Mouse (Mus musculus) monocyte, adult 5-6 weeks (primary cell): ENCODE data around the gene Sdsl. TPM values are rescaled to one million over a fixed set of nuclear protein-coding genes. Genes with fewer than 3 reads are reported as not detected.

Source experiments
- ATAC-seq: fragments of 153-309, 156-312 bp; replicated peaks from 2 replicates; pipeline ENCODE4 v1.8.0; 2017; ENCODE audit warnings: mild to moderate bottlenecking; ENCODE audit not compliant: low TSS enrichment, insufficient number of reproducible peaks, severe bottlenecking, poor library complexity, low FRiP score
- total RNA-seq: library from RNA; stranded (forward); fragments of 200-1000, 200-491, 200-594 nt; gene quantifications from 3 replicates; pipeline ENCODE4 v1.2.3, GENCODE M21; 2017

The Sdsl gene
- total RNA-seq, 1 experiment from 2014 or later, result not detected

DNA sequence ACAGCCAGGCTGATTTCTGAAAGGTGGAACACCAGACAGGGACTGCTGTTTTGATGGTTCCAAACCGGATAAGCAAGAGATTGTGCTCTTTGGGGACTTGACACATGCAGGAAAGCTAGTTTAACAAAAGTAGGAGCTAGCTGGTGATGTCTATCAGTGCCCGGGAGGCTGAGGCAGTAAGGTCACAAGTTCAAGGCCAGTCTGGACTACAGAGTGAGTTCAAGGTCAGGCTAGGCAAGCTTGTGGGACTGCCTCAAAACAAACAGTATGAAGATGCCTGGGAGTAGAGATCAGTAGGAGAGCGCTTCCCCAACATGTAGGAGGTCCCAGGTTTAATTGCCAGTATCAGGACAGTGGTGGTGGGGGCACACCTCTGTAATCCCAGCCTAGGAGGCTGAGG lies 24.5 kb upstream of the Sdsl start:
- ATAC-seq, result no peak

DNA sequence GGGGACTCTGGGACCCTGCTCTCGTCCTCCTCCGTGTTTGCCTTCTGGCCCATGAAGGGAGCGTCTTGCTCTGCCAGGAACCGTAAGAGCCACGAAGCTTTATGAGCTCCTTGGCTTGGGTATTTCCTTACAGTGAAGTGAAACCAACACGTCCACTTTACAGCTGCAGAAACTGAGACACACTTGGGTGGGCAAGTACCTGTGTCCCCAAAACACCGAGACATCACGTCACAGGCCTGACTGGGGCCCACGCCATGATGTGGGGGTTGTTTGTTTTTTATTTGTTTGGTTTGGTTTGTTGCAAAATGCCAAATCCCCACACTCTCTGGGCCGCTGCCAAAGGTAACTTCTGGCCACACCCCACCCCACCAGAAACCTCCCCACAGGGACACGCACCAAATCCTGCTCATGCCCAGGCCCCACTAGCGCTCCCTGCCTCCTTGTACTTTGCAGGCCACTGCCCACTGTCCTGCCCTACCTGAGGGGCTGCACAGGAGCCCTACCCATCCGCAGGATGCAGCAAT lies 23.2 kb upstream of the Sdsl start:
- ATAC-seq, result no peak

- ATAC-seq, result no peak
Measured at GRCm38 (mm10) chr5:120495064-120495702, 22.6 kb upstream of the Sdsl start.

- ATAC-seq, result no peak
Measured at GRCm38 (mm10) chr5:120493873-120494395, 21.3 kb upstream of the Sdsl start.

DNA sequence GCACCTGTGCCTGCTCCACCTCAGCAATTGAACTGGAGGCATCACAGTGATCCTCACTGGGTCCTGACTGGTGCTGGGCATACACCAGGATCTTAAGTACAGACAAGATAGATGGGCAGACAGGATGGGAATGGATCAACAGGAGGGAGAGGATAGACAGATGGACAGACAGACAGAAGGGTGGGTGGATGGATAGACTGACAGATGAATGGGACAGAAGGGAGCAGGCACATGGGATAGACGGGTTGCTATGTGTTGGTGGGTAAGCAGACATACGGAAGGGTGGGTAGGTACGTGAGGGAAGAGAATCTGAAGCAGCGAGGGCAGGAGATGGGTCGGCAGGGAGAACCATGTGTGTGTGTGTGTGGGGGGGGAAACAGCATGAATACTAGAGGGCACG lies 20.8 kb upstream of the Sdsl start:
- no peak for ATAC-seq

DNA sequence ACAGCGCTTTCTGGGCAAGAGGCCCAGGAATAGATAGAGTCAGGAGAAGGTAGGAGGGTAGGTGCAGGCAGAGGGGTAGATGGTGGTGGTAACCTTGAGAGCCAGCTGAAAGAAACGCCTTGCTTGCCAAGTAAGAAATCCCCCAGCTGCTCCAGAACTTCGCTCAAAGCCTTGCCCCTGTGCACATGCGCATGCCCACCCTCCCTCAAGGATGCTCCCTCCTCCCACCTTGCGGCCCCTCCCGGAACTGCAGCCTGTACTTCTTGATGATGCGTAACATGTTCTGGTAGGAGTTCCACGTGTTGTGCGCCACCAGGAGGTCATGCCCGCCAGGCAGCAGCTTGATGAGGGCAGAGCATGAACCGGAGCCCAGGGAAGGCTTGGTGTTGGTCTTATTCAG lies 19.8 kb upstream of the Sdsl start:
- ATAC-seq, result no peak

GRCm38 (mm10) chr5:120490679-120491192 lies 18.1 kb upstream of the Sdsl start:
- no peak for ATAC-seq

DNA sequence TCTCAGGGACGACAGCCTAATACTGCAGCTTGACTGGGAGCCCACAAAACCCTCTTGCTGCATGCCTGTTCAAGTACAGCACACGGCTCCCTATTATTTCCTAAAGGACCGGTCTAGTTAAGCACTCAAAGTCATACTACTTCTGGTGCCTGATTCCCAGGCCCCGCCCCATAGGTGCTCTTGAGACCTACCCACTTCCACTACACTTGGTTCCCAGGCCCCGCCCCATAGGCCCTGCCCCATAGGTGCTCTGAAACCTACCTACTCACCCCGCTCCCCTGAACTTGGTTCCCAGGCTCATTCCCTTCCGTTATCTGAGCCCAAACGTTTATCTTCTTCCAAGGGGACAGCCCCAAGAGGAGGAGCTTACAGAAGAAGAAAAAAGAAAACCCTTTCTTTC lies 15.2 kb upstream of the Sdsl start:
- ATAC-seq, result no peak

DNA sequence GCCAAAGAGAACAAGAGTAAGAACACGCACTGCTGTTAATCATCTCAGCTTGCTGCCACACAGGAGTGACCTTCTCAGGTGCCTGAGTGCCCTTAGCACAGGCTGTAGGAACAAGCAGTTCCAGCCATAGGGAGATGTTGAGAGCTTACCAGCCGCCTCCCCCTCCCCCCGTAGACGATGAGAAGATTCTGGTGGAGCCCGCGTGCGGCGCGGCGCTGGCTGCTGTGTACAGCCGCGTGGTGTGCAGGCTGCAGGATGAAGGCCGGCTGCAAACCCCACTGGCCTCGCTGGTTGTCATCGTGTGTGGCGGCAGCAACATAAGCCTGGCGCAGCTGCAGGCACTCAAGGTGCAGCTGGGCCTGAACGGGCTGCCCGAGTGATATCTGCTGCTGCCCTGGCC lies 10.8 kb upstream of the Sdsl start:
- no peak for ATAC-seq

- ATAC-seq, result no peak
Measured at GRCm38 (mm10) chr5:120481205-120481604, 8.6 kb upstream of the Sdsl start.

DNA sequence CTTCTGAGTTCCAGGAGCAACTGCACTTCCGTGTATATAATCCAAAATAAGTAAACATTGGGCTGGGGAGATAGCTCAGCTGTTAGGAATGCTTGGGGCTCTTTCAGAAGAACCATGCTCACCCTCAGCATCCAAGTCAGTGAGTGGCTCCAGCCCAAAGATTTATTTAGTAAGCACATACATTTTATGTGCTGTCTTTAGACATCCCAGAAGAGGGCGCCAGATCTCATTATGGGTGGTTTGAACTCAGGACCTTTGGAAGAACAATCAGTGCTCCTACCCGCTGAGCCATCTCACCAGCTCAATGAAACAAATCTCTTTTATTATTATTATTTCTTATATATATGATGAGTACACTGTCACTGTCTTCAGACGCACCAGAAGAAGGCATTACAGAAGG lies 6.9 kb upstream of the Sdsl start:
- ATAC-seq, result no peak

GRCm38 (mm10) chr5:120477993-120478392 lies 5.4 kb upstream of the Sdsl start:
- no peak for ATAC-seq

DNA sequence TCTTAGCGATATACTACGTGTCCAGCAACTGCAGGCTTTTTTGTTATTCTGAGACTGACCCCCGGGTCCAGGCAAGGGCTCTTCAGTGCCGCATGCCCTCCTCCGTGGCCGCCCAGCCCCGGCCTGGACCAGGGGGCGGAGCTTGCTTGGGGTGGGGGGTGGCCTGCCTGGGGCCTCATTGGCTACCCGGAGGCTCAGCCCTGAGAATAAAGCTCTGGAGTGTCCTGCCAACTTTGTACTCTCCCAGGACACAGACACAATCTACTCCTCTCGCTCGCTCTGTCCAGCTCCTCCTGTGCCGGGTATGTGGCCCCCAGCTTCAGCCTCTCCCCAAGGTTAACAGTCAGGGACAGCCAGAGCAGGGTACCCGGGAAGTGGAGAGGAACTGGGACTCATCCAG lies 3.7 kb upstream of the Sdsl start, which contains the start of gene Sds:
Sds (plus strand) TSS at position 231 of the 400 bp plus-strand sequence.
- no peak for ATAC-seq

GRCm38 (mm10) chr5:120475861-120476260 lies 3.3 kb upstream of the Sdsl start:
- ATAC-seq, result no peak

DNA sequence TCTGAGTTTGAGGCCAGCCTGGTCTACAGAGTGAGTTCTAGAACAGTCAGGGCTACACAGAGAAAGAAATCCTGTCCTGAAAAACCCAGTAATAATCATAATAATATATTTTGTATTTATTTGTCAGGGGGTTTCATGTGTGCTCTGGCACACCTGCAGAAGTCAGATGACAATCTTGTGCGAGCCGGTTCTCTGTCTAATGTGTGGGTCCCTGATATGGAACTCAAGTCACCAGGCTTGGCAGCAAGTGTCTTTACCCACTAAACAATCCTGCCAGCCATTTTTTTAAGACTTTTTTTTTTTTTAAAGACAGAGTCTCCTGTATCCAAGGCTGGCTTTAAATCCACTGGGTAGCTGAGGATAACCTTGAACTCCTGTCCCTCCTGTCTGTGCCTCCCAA lies 751 bp upstream of the Sdsl start:
- no peak for ATAC-seq

GRCm38 (mm10) chr5:120471538-120471937 lies 1.1 kb downstream of the Sdsl start:
- no peak for ATAC-seq

DNA sequence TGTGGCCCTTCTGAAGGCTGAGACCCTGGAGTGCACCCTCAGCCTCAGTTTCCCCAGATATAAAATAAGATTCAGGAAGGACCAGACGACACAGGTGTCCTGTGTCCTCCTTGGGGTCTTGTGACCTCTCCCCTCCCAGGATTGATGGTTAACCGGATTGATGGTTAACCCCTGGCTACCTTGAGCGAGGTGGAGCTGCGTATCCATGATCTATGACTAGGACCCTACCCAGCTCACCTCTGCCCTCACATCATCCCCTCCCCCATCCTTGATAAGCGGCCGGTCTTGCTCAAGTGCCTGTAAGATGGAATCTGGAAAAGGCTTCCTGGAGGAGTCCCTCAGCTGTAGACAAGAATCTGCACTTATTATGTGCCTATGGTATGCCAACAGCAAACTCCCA lies 3.8 kb downstream of the Sdsl start:
- ATAC-seq, result no peak

DNA sequence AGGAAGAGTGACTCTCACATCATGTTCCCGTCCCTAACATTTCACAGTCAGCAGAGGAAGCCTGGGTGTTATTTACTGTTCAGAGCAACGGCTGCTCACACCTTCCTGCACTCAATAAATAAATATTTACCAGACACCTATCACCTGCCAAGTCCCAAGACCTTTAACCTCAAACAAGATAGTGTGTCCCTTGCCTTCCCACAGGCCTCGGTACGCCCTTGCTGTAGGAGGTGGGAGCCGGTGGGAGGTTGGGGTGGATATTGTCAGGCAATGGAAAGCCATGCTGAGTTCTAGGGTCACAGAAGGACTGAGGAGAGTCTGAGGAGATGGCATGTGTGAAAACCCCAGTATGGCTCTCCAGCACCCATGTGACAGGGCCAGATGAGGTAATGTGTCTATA lies 4.3 kb downstream of the Sdsl start:
- no peak for ATAC-seq

GRCm38 (mm10) chr5:120467026-120467425 lies 5.6 kb downstream of the Sdsl start:
- ATAC-seq, result no peak

DNA sequence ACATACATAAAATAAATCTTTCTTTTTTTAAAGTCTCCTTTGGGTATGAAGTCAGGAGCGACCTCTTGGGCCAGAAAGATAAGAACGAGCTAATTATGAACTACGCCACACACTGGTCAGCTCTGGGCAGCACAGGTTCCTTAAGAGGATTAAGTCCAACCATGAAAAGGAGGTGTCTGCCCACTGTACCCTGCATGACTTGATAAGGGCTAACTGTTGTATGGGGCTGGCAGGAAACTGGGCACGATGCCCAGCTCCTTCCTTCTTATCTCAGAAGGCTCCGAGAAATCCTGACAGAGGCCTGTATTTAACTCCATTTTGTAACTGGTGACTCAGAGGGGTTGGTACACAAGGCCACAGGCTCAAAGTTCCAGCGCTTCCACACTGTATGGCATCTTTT lies 6.8 kb downstream of the Sdsl start:
- ATAC-seq, result no peak
